Mouse (Mus musculus): ENCODE results near the gene Mpp3.

DNA sequence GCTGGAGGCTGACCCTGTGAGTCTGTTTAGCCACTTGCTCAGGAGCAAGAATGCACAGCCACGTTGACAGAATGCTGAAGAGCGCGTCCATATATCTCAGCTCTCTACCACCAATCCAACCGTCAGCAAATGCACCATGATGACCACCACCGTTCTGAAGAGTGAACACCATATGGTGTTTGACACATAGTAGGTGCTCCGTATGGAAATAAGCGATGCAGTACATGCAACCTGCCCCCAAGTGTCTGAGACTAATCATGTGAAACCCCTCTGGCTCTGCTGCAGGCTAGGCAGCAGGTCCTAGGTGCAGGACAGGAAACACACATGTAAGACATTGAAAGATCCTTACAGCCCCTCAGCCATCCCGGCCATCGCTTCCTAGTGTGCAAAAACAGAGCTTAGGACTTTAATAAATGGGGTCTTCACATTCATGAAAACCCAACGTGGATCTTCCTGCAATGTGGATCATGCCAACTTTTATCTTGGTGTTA lies 44.8 kb downstream of the Mpp3 start:
- TF ChIP-seq CTCF (IDR thresholded peaks at IDR 0.05; ENCODE audit: low read depth, low read length) (no peak), POLR2A (IDR thresholded peaks at IDR 0.05; ENCODE audit: insufficient read depth, low read length) (no peak), EP300 (IDR thresholded peaks at IDR 0.05; ENCODE audit: insufficient read depth, low read depth, low read length) (no peak)
